Mouse (Mus musculus) thymus, adult 2 months (tissue): ENCODE results near the gene Elfn1.

Experiments
- CTCF ChIP-seq: fragments of 200-500 bp; IDR thresholded peaks from 2 replicates; pipeline ENCODE4 v1.5.1; 2012; ENCODE audit warnings: mild to moderate bottlenecking, control low read depth, low read length, moderate library complexity, borderline replicate concordance; ENCODE audit not compliant: control insufficient read depth, poor library complexity, insufficient read depth; ENCODE audit errors: extremely low read depth
- POLR2A ChIP-seq: fragments of 200-500 bp; IDR thresholded peaks from 2 replicates; pipeline ENCODE4 v1.6.1; 2012; ENCODE audit warnings: mild to moderate bottlenecking, low read length, control low read depth, moderate library complexity; ENCODE audit not compliant: control insufficient read depth, poor library complexity, insufficient read depth; ENCODE audit errors: extremely low read depth

DNA sequence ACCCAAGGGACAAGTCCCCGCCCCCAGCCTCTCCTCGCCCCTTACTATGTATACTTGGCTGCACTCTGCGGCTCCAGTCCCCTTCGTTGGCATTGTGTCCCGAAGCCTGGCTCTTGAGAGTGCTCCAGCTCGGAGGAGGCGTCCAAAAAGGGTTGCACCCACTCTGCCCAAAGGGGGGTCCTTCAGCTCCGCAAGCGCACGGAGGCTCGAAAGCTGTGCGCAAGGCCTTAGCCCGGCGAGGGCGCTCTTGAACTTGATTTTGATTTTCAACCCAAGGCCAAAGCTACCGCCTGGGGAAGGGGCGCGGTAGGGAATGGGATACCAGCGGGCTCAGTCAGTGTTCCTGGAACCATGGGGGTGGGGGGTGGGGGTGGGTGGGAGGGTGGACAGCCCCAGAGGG is 502 bp upstream of the Elfn1 start:
- TF ChIP-seq CTCF (0 out of 2 replicates have a peak, but pooled peaks have one; percentile 32), POLR2A (no peak)
